Mouse (Mus musculus): ENCODE results near the gene Tmem117. TPM values are rescaled to one million over a fixed set of nuclear protein-coding genes. Genes with fewer than 3 reads are reported as not detected.
A peak's percentile ranks its signal among the peaks of the same experiment; 100 is the strongest.

Tmem117 gene
- not detected in 2 replicates for polyA plus RNA-seq (2012)

GRCm38 (mm10) chr15:94628830-94629601, at the start of gene Tmem117:
Gene Tmem117, plus strand, starts transcription at chr15:94629232.
- H3K9me3 ChIP-seq (ENCODE audit: control insufficient read depth, low read length), result peaks cover 2% of the 10 kb centered on the region; the same call in 1 of the 2 replicates
- TF ChIP-seq TAL1 (IDR thresholded peaks at IDR 0.05; ENCODE audit: low read length) (no peak), GATA1 (IDR thresholded peaks at IDR 0.05; ENCODE audit: low read length) (no peak)
- H3K4me3 ChIP-seq (replicated peaks), result no peak within 1 kb of the TSS
- peaks cover 47% of the 10 kb centered on the region for H3K27me3 ChIP-seq (ENCODE audit: control insufficient read depth)
- H3K4me1 ChIP-seq (ENCODE audit: control insufficient read depth), result no peaks in the 10 kb centered on the region
- H3K36me3 ChIP-seq (ENCODE audit: control insufficient read depth), result no peaks in the 10 kb centered on the region

GRCm38 (mm10) chr15:94582000-94582593, 46.9 kb upstream of the Tmem117 start:
- H3K9me3 ChIP-seq (ENCODE audit: control insufficient read depth, low read length), result no peaks in the 10 kb centered on the region
- H3K36me3 ChIP-seq (ENCODE audit: control insufficient read depth), result peaks cover 86% of the 10 kb centered on the region
- H3K4me1 ChIP-seq (ENCODE audit: control insufficient read depth), result no peaks in the 10 kb centered on the region; the same call in 1 of the 2 replicates
- H3K4me3 ChIP-seq (replicated peaks), result no peak overlapping the region
- TF ChIP-seq GATA1 (IDR thresholded peaks at IDR 0.05; ENCODE audit: low read length) (no peak), TAL1 (IDR thresholded peaks at IDR 0.05; ENCODE audit: low read length) (no peak)
- H3K27me3 ChIP-seq (ENCODE audit: control insufficient read depth), result no peaks in the 10 kb centered on the region

GRCm38 (mm10) chr15:94583153-94583552, 45.9 kb upstream of the Tmem117 start:
- H3K27me3 ChIP-seq (ENCODE audit: control insufficient read depth), result no peaks in the 10 kb centered on the region
- H3K4me1 ChIP-seq (ENCODE audit: control insufficient read depth), result peaks cover 4% of the 10 kb centered on the region
- no peaks in the 10 kb centered on the region for H3K9me3 ChIP-seq (ENCODE audit: control insufficient read depth, low read length)
- peaks cover 83% of the 10 kb centered on the region for H3K36me3 ChIP-seq (ENCODE audit: control insufficient read depth)
- H3K4me3 ChIP-seq (replicated peaks), result no peak overlapping the region
- TF ChIP-seq GATA1 (IDR thresholded peaks at IDR 0.05; ENCODE audit: low read length), result no peak
- no peak for TF ChIP-seq TAL1 (IDR thresholded peaks at IDR 0.05; ENCODE audit: low read length)

GRCm38 (mm10) chr15:94584738-94585137, 44.3 kb upstream of the Tmem117 start:
- TF ChIP-seq TAL1 (IDR thresholded peaks at IDR 0.05; ENCODE audit: low read length) (no peak), GATA1 (IDR thresholded peaks at IDR 0.05; ENCODE audit: low read length) (no peak)
- Histone ChIP-seq H3K36me3 (ENCODE audit: control insufficient read depth) (peaks cover 70% of the 10 kb centered on the region), H3K9me3 (ENCODE audit: control insufficient read depth, low read length) (no peaks in the 10 kb centered on the region)

GRCm38 (mm10) chr15:94587826-94588715, 41.0 kb upstream of the Tmem117 start:
- Histone ChIP-seq H3K36me3 (ENCODE audit: control insufficient read depth) (peaks cover 37% of the 10 kb centered on the region), H3K4me3 (replicated peaks) (peak overlapping the region; percentile 98)

More at GRCm38 (mm10) chr15:94584738-94585137, 44.3 kb upstream of the Tmem117 start:
- peaks cover 9% of the 10 kb centered on the region for H3K4me1 ChIP-seq (ENCODE audit: control insufficient read depth)
- no peaks in the 10 kb centered on the region for H3K27me3 ChIP-seq (ENCODE audit: control insufficient read depth)
- no peak overlapping the region for H3K4me3 ChIP-seq (replicated peaks)

GRCm38 (mm10) chr15:94589219-94590075, 39.6 kb upstream of the Tmem117 start, which contains the start of gene Twf1:
Gene Twf1, minus strand, starts transcription at chr15:94589889.
- no peak for TF ChIP-seq TAL1 (IDR thresholded peaks at IDR 0.05; ENCODE audit: low read length)
- no peak for TF ChIP-seq GATA1 (IDR thresholded peaks at IDR 0.05; ENCODE audit: low read length)
- H3K4me1 ChIP-seq (ENCODE audit: control insufficient read depth), result peaks cover 13% of the 10 kb centered on the region
- H3K4me3 ChIP-seq (replicated peaks), result peak within 1 kb of the TSS; percentile 98
- peaks cover 23% of the 10 kb centered on the region for H3K36me3 ChIP-seq (ENCODE audit: control insufficient read depth)
- H3K9me3 ChIP-seq (ENCODE audit: control insufficient read depth, low read length), result no peaks in the 10 kb centered on the region
- no peaks in the 10 kb centered on the region for H3K27me3 ChIP-seq (ENCODE audit: control insufficient read depth)

More at GRCm38 (mm10) chr15:94587826-94588715, 41.0 kb upstream of the Tmem117 start:
- TF ChIP-seq TAL1 (IDR thresholded peaks at IDR 0.05; ENCODE audit: low read length), result no peak
- no peak for TF ChIP-seq GATA1 (IDR thresholded peaks at IDR 0.05; ENCODE audit: low read length)
- H3K27me3 ChIP-seq (ENCODE audit: control insufficient read depth), result no peaks in the 10 kb centered on the region
- peaks cover 13% of the 10 kb centered on the region for H3K4me1 ChIP-seq (ENCODE audit: control insufficient read depth)
- H3K9me3 ChIP-seq (ENCODE audit: control insufficient read depth, low read length), result no peaks in the 10 kb centered on the region

GRCm38 (mm10) chr15:94590083-94590482, 38.9 kb upstream of the Tmem117 start:
- H3K36me3 ChIP-seq (ENCODE audit: control insufficient read depth), result peaks cover 17% of the 10 kb centered on the region
- peaks cover 13% of the 10 kb centered on the region for H3K4me1 ChIP-seq (ENCODE audit: control insufficient read depth)
- peak overlapping the region; percentile 98 for H3K4me3 ChIP-seq (replicated peaks)
- no peaks in the 10 kb centered on the region for H3K27me3 ChIP-seq (ENCODE audit: control insufficient read depth)
- TF ChIP-seq TAL1 (IDR thresholded peaks at IDR 0.05; ENCODE audit: low read length), result no peak
- no peak for TF ChIP-seq GATA1 (IDR thresholded peaks at IDR 0.05; ENCODE audit: low read length)
- no peaks in the 10 kb centered on the region for H3K9me3 ChIP-seq (ENCODE audit: control insufficient read depth, low read length)

GRCm38 (mm10) chr15:94591356-94591755, 37.7 kb upstream of the Tmem117 start:
- Histone ChIP-seq H3K4me3 (replicated peaks) (no peak overlapping the region), H3K36me3 (ENCODE audit: control insufficient read depth) (peaks cover 4% of the 10 kb centered on the region), H3K9me3 (ENCODE audit: control insufficient read depth, low read length) (no peaks in the 10 kb centered on the region), H3K27me3 (ENCODE audit: control insufficient read depth) (no peaks in the 10 kb centered on the region), H3K4me1 (ENCODE audit: control insufficient read depth) (peaks cover 13% of the 10 kb centered on the region)
- TF ChIP-seq TAL1 (IDR thresholded peaks at IDR 0.05; ENCODE audit: low read length) (no peak), GATA1 (IDR thresholded peaks at IDR 0.05; ENCODE audit: low read length) (no peak)

Data from erythroblast, embryonic 14.5 days (primary cell).